Mouse (Mus musculus) urinary bladder, adult 18-20 months (tissue): ENCODE measurements around the gene Olfr1495.
"Not testable (repeated sequence)": the region's sequence is repeated elsewhere in the genome, so short reads cannot be mapped to it uniquely, and the experiment has no call there.

Source experiments
- DNase-seq, 2 experiments: peaks; one replicate each; pipeline ENCODE4 v3.0.0; 2022; ENCODE audit warnings: low spot score in 2 of 2, mixed read lengths in 2 of 2

Olfr1495 gene

DNA sequence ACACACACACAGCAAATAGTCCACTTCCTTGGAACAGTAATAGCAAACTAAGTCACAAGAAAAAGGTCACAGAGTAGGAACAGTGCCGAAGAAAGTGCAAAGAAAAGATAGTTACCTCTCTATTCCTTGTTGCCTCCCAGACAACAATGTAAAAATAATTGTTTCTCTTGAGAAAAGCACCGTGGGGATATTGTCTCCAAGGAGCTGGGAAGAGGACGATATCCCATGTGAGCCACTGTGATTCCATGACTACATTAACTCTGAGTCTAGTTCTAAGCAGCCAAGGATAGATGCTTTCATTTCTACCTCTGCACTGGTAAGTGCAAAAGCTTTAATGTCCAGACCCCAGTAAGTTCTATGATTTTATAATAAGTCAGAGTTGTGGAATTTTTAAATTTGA, at the start of gene Olfr1495:
Gene Olfr1495, plus strand, starts transcription at position 301 of the 400 bp plus-strand sequence.
- DNase-seq = no peak

- DNase-seq = no peak
Observed at GRCm38 (mm10) chr19:13722978-13723377, 41.4 kb upstream of the Olfr1495 start, which contains the start of gene Olfr1493-ps1. TSS of gene Olfr1493-ps1 (plus strand) at chr19:13723278.

- no peak for DNase-seq
Observed at GRCm38 (mm10) chr19:13739428-13739827, 25.0 kb upstream of the Olfr1495 start, which contains the start of gene Olfr1494. TSS of gene Olfr1494 (plus strand) at chr19:13739728.

GRCm38 (mm10) chr19:13749366-13749765, 15.0 kb upstream of the Olfr1495 start:
- DNase-seq = no peak

GRCm38 (mm10) chr19:13768565-13769276, 4.3 kb downstream of the Olfr1495 start:
- no peak for DNase-seq

GRCm38 (mm10) chr19:13777578-13777977, 13.2 kb downstream of the Olfr1495 start, which contains the start of gene Olfr1496:
TSS of gene Olfr1496 (plus strand) at chr19:13777878.
- DNase-seq = no peak

DNA sequence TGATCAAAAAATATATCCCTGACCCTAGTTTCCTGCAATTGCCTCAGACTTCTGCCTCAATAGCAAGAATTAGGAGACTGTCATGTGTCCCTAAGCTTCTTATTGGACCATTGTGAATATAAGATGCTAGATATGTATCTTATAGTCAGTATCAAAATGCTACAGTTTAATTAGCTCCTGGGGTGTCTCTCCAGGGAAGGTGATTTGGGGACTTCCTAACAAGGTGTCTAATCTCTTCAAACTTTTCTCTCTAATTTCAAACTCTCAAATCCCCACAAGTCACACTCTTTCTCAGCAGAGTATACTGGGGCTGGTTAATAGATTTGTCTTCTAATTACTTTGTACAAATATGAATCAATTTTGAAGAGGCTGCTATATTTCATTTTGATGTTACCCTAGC, 33.7 kb downstream of the Olfr1495 start, which contains the start of gene Olfr1497:
Gene Olfr1497, minus strand, starts transcription at position 101 of the 400 bp plus-strand sequence.
- no peak for DNase-seq

GRCm38 (mm10) chr19:13805486-13805885, 41.1 kb downstream of the Olfr1495 start:
- not testable (repeated sequence) for DNase-seq

GRCm38 (mm10) chr19:13812823-13813222, 48.4 kb downstream of the Olfr1495 start:
- DNase-seq = no peak

GRCm38 (mm10) chr19:13818827-13819226, 54.4 kb downstream of the Olfr1495 start:
- no peak for DNase-seq

GRCm38 (mm10) chr19:13819347-13819746, 54.9 kb downstream of the Olfr1495 start, which contains the start of gene Olfr1499:
TSS of gene Olfr1499 (minus strand) at chr19:13819447.
- DNase-seq = no peak
